Mouse (Mus musculus): Measurements from ENCODE around the gene Tsga10.

DNA sequence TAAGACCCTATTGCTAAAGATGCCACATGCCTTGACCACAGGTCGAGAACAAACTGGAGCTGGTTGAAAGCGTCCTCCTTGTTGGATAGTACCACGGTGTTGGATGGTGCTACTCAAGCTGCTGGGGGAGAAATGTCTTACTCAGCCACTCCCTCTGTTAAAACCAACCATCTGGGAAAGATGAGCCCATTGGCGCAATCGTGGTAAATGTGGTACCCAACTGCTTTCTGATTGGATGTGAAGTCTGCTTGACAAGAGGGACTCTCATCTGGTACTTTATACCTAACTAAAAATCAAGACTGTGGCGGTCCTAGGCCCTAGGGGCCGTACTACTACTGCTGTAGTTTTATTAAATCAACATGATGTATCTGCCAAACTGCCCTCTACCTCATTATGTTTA, 23.0 kb upstream of the Tsga10 start:
- no peak for TF ChIP-seq CTCF (IDR thresholded peaks at IDR 0.05; ENCODE audit: borderline replicate concordance, extremely low read depth, insufficient read depth, insufficient read length)
- TF ChIP-seq POLR2A (IDR thresholded peaks at IDR 0.05; ENCODE audit: borderline replicate concordance, extremely low read depth, insufficient read depth, insufficient read length, poor library complexity, severe bottlenecking) = no peak

Measured in brain, embryonic 14.5 days (tissue).